Mouse (Mus musculus) heart, adult 18-20 months (tissue): Measurements from ENCODE around the gene Ext2. TPM values are rescaled to one million over a fixed set of nuclear protein-coding genes. Genes with fewer than 3 reads are reported as not detected.

Experiments
- DNase-seq, 2 experiments: peaks; one replicate each; pipeline ENCODE4 v3.0.0; 2021 to 2022; ENCODE audit warnings: mixed read lengths in 1 of 2
- long read RNA-seq, 2 experiments: library from polyadenylated mRNA; stranded (forward); transcript quantifications; one replicate each; pipeline ENCODE4 v2.0.0; 2021
- total RNA-seq, 2 experiments: library from RNA; stranded (reverse); gene quantifications; 2 replicates each; pipeline ENCODE4 v1.2.3; 2021

Ext2 gene
- 10 to 100 TPM; 37.9 to 39.9 TPM for total RNA-seq
- long read RNA-seq, experiment 1, transcript Ext2-201 (14 exons, 2,871 nt) = major isoform, 39 of 51 reads
- long read RNA-seq, experiment 1, partial matches to known transcripts = 4 of 51 reads
- long read RNA-seq, experiment 1, other reads (novel, unspliced or antisense) = 8 of 51 reads
- long read RNA-seq, experiment 2, transcript Ext2-201 (14 exons, 2,871 nt) = major isoform, 21 of 32 reads
- long read RNA-seq, experiment 2, partial matches to known transcripts = 6 of 32 reads
- long read RNA-seq, experiment 2, other reads (novel, unspliced or antisense) = 5 of 32 reads

- DNase-seq = peak; percentile 91 to 96
These were observed at the start of gene Ext2 for GRCm38 (mm10) chr2:93822045-93822749. Gene Ext2, minus strand, starts transcription at chr2:93822568.

DNA sequence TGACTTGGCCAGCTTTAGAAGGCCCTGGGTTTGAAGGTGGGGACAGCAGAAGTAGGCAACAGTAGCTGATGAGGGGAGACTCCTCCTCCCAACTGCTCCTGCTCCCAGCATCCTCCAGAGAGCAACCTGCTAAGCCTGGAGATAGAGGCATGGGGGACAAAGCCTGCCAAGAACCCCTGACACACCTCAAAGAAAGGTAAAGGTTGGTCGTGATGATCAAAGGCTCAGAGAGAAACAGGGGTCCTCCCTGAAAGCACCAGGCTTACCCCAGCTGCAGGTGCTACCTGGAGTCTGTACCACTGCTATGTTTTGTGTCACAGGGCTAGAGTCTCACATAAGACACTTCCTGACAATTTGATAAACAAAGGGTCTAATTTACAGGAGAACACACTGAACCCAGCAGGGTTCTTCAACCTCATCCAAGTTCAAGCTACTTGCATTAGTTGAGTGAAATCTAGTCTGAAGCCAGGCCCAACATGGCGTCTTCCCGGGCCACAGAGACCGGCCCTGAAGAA, 49.1 kb upstream of the Ext2 start:
- no peak for DNase-seq

- peak; percentile 63 to 85 for DNase-seq
These were observed 48.5 kb upstream of the Ext2 start for GRCm38 (mm10) chr2:93870842-93871241.

- DNase-seq = no peak
These were observed 46.8 kb upstream of the Ext2 start, which contains the start of gene Accsl for GRCm38 (mm10) chr2:93869107-93869600. Gene Accsl, minus strand, starts transcription at chr2:93869157.

GRCm38 (mm10) chr2:93868566-93868965, 46.2 kb upstream of the Ext2 start:
- DNase-seq = no peak

DNA sequence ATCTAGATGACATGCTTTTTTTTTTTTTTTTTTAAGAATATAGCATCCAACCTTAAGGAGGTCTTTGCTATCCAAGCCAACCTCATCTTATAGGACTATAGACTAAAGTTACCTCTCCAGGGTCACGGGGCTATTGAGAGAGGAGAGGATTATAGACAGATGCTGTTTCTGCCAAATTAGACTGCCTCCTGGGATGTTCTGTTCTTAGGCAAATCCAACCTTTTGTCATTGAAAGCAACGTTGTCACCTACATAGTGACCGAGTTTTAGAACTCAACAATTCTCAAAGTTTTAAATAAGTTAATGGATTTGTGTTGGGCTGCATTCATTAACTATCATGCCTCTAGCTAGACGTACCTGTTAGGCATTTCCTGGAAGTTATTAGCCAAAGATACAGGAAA, 40.9 kb upstream of the Ext2 start:
- no peak for DNase-seq

DNA sequence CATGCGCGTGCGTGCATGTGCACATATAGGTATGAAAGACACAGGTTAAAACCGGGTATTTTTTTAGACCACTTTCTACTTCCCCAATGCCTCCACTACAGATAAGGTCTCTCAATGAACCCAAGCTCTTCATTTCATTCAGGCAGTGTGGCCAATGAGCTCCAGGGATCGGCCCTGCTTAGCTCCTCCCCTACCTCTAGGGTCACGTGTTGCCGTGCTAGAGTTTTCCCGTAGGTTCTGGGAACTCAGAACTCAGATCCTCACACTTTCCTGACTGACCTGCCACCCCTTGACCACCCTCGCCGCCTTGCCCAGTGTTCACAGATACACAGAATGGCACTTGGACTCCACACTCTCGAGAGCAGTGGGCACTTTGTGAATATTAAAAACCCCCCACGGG, 36.5 kb upstream of the Ext2 start:
- DNase-seq = no peak

DNA sequence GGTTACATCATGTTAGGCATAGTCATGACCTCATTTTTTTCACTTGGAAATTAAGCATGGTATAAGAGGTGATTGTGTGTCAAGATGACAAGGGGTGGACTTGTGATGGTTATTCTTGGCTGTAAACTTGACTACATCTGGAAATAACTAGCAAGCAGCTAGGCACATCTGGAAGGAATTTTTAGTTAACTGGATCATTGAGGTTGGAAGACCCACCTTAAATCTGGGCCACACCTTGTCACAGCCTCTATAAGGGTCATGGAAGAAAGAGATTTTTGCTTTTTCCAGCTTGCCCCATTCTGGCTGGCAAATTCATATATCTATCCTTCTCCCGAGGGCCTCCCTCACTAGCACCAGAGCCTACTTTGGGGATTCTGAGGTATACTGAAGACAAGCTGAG, 28.9 kb upstream of the Ext2 start:
- DNase-seq = no peak

- DNase-seq = no peak
These were observed 28.1 kb upstream of the Ext2 start for GRCm38 (mm10) chr2:93850317-93850944.

DNA sequence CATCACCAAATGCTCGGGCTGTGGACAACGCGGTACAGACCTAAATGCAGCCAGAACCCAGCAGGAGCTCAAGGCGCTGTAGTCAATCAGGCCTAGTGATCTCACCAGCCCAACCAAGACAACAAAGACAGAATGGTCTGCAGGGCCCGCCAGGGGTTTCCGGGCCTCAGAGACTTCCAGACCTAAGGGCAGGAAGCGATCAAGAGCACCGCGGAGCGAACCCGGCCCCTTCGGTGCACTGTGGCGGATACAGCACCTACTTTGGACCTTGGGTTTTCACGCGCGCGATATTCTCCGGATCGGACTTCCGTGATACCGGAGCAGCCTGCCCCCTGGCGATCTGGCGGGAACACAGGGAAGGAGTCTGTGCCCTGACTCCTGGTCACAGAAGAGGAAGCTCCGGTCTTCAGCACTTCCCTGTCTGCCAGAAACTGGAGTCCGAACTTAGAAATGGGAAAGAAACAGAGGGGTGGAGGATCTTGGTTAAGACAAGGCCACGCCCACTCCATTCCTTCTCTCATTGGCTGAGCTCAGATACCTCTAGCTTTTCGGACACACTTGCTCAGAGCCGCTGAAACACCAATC, 27.2 kb upstream of the Ext2 start, which contains the start of gene Accs:
Gene Accs (minus strand): TSS at position 439 of the 585 bp plus-strand sequence.
- peak; percentile 88 to 90 for DNase-seq

DNA sequence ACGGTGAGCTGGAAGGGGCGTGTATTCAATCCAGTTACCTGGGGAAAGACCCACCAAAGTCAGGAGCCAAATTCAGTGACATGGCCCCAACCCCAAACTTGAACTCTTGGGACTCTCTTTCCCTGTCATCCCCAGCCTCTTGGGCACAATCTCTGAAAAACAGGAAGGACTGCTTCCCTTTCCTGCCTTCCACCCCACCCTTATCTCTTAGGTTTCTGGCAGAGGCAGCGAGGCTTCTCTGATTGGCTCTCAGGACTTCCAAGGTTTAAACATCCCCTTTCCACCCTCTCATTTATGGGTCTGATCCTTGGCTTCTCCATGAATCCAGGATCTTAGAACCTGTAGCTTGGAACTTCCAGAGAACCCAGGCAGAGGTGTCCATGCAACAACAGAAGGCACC, 19.0 kb upstream of the Ext2 start:
- DNase-seq = no peak

DNA sequence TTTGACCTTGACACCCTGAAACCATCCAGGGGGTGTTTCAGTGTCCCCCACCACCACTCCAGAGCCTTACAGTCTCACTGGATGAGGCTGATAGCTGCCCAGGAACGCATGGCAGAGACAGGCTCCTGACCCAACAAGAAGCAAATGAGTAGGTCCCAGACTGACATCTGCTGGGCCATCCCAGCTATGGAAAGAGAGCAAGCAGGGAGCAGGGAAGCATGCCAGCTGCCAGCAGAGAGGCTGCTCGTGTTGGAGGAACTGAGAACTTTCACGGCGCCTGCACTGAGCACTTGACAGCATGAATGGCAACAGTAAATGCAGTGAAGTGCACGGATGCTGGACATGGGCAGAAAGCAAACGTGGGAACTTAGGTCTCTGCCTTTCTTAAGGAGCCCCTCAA, 17.7 kb upstream of the Ext2 start:
- DNase-seq = peak in 1 of 2 experiments; percentile 41

DNA sequence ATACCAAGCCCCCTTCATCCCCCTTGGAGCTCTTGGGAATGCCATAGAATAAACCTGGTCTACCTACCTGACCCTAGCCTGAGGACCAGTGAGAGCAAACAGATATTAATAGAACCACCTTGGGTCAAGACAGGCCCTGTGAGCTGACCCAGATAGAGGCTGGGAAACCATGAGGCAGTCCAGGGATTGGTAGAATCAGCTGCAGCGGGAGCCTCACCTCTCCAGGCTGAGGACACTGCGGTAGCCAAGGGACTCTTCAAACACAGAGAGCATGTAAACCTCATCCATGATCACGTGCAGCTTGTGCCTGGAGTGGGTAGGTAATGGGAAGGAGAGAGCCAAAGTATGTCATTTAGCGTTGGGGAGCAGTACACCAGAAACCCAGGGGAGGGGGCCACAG, 16.6 kb upstream of the Ext2 start:
- peak in 1 of 2 experiments; percentile 27 for DNase-seq

DNA sequence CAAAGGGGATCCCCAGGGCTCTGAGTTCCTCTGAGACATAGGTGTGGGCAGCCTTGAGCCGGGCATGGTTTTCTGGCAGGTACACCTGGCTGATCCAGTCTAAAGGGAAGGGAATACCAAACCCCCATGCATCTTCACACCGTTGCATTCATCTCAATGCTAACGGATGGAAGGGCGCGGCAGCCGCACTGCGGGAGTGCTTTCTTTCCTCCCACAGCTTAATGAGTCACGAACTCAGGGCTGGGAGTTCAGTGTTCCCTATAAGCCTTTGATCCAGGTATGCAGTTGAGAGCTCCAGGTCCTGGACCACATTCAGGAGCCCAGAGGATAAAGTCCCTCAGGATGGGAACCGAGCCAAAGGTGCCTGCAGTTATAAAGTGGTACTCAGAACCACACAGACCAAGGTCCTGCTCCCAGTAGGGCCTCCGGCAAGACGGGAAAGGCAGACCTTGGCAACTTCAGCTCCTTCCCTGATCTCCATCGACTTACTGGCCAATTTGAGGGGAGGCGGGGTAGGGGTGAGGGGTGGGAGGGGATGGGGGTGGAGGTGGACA, 13.9 kb upstream of the Ext2 start:
- no peak for DNase-seq

DNA sequence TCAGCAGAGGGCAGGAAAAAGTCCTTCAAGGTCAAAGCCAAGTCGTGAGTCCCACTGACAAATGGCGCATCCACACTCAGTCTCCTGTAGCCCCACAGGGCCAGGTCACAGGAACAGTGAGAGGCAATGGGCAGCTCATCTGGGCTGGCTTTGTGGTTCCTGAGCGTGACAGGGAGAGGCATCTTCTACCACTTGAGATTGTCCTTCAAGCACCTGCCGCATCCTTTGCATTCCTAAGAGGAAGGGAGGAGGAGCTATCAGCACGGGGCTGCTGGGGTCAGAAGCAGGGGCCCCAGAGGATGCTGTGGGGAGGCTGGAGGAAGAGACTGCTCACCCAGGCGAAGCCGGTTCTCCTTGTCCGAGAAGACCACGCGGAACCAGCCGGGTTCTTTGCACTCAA, 13.2 kb upstream of the Ext2 start:
- DNase-seq = no peak

DNA sequence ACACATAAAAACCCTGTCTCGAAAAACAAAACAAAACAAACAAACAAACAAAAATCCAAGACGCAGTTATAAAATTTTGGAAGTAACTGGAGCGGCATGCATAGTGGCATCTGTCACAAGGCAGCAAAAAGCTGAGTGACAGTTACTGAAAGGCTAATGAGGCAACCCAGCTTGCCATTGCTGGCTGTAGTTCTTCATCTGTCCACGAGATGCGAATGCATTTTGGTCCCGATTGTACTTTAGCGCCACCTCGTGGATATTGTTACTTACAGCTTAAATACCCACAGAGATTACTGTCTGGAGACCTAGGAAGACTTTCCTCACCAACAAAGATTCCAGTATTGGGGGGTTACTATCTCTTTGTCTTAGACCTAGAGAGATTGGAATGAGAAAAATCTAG, 1.2 kb upstream of the Ext2 start:
- peak; percentile 80 to 87 for DNase-seq

- DNase-seq = no peak
These were observed 4.6 kb downstream of the Ext2 start for GRCm38 (mm10) chr2:93817791-93818190.

- DNase-seq = no peak
These were observed 9.0 kb downstream of the Ext2 start for GRCm38 (mm10) chr2:93813343-93813742.

DNA sequence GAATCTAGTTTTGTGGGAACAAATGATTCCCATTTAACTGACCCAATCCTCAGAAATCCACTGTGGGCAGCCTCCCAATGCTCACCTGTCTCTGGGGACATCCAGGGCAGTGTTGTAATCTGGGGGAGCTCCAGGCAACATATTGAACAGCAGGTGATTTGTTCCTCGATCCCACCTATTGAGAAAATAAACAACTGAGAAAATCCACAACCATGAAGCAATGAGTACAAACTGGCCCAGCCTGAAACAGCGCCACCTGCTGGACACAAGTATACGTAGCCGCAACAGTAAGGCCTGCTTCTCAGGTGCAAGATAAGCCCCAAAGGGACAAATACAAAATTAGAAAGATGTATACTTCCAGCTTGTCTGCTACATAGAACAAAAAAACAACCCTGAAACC, 10.6 kb downstream of the Ext2 start:
- DNase-seq = peak; percentile 45 to 78

- DNase-seq = peak; percentile 26 to 45
These were observed 12.4 kb downstream of the Ext2 start for GRCm38 (mm10) chr2:93809931-93810330.

- peak in 1 of 2 experiments; percentile 22 for DNase-seq
These were observed 14.3 kb downstream of the Ext2 start for GRCm38 (mm10) chr2:93808071-93808470.

DNA sequence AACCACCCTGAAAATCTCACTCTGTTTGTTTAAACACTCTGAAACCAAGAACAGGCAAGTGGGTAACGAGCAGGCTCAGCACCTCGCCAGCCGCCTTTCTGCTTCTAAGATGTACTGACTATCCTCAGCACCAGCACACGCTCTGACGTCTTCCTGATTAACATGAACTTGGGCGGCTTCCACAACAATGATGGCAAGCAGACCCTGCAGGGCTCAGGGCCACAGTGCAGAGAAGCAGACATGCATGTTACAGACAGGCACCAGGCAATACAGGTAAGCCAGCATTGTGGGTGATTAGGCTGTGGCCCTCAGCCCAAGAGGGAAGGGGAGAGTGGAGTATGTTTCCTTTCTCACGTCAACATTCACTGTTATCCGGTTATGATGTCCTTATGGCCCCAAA, 14.9 kb downstream of the Ext2 start:
- no peak for DNase-seq
